Mouse (Mus musculus) limb, embryonic 14.5 days (tissue): ENCODE measurements at regions not wholly inside any gene's neighbourhood (a gene's known extent, or its start where the extent isn't known, plus 50 kb on each side); places are given as distances from the start of the nearest gene placed in this dataset.

Experiments
- ATAC-seq: fragments of 200-750 bp; cut with Nextera tagmentation; 2 replicates; pipeline ENCODE4 v1.8.0; 2017; ENCODE audit warnings: low read depth, moderate number of reproducible peaks, moderate TSS enrichment; ENCODE audit not compliant: low FRiP score
- DNase-seq: peaks from one replicate; pipeline ENCODE4 v3.0.0-alpha.2; 2015; ENCODE audit warnings: low spot score
- H3K27ac ChIP-seq: fragments of 300-500 bp; sonication (generic); replicated peaks from 2 replicates; pipeline ENCODE4 v1.5.1; 2014; ENCODE audit warnings: low read depth, mild to moderate bottlenecking, low read length, moderate library complexity, mixed read lengths
- H3K27me3 ChIP-seq: fragments of 300-500 bp; sonication (generic); 2 replicates; pipeline ENCODE4 v1.6.1; 2014; ENCODE audit warnings: low read length, mixed read lengths; ENCODE audit not compliant: control insufficient read depth, insufficient read depth
- H3K36me3 ChIP-seq: fragments of 300-500 bp; sonication (generic); 2 replicates; pipeline ENCODE4 v1.6.1; 2014; ENCODE audit warnings: mild to moderate bottlenecking, low read length, moderate library complexity, mixed read lengths; ENCODE audit not compliant: control insufficient read depth, insufficient read depth
- H3K4me1 ChIP-seq: fragments of 300-500 bp; sonication (generic); 2 replicates; pipeline ENCODE4 v1.6.1; 2014; ENCODE audit warnings: antibody characterized with exemption, low read length, mixed read lengths; ENCODE audit not compliant: control insufficient read depth, insufficient read depth
- H3K4me2 ChIP-seq: fragments of 300-500 bp; sonication (generic); replicated peaks from 2 replicates; pipeline ENCODE4 v1.6.1; 2014; ENCODE audit warnings: low read depth, mild to moderate bottlenecking, low read length, moderate library complexity; ENCODE audit not compliant: severe bottlenecking
- H3K4me3 ChIP-seq: fragments of 300-500 bp; sonication (generic); replicated peaks from 2 replicates; pipeline ENCODE4 v1.5.1; 2014; ENCODE audit warnings: low read length
- H3K9ac ChIP-seq: fragments of 300-500 bp; sonication (generic); 2 replicates; pipeline ENCODE4 v1.6.1; 2014; ENCODE audit warnings: mild to moderate bottlenecking, low read depth, low read length, moderate library complexity; ENCODE audit not compliant: severe bottlenecking
- H3K9me3 ChIP-seq: fragments of 300-500 bp; sonication (generic); 2 replicates; pipeline ENCODE4 v1.6.1; 2016; ENCODE audit warnings: low read length; ENCODE audit not compliant: control insufficient read depth
- POLR2A ChIP-seq: fragments of 200-500 bp; IDR thresholded peaks from 2 replicates; pipeline ENCODE4 v1.8.0; 2012; ENCODE audit warnings: inconsistent platforms, mild to moderate bottlenecking, moderate library complexity, borderline replicate concordance; ENCODE audit not compliant: insufficient read depth, insufficient read length; ENCODE audit errors: extremely low read depth
- WGBS: fragments of 180-500 bp; shearing (Covaris S2); extraction: QIAGEN DNeasy Blood & Tissue Kit; methylation state at CpG from one replicate; pipeline ENCODE4 v1.1.7; 2014; 5-methylcytosine and 5-hydroxymethylcytosine counted together

GRCm38 (mm10) chr2:9754153-9754552, 126.9 kb upstream of the 4930412O13Rik start:
- no peaks in the 10 kb centered on the region for H3K4me1 ChIP-seq
- H3K9ac ChIP-seq, result no peak overlapping the region
- ATAC-seq (no peak), DNase-seq (no peak)
- no peak overlapping the region for H3K4me2 ChIP-seq
- H3K36me3 ChIP-seq, result no peaks in the 10 kb centered on the region
- H3K4me3 ChIP-seq, result no peak overlapping the region
- WGBS, result 24% methylated on average over 6 of the region's 6 CpGs
- no peak overlapping the region for H3K27ac ChIP-seq
- TF ChIP-seq POLR2A, result no peak
- no peaks in the 10 kb centered on the region for H3K9me3 ChIP-seq
- no peaks in the 10 kb centered on the region for H3K27me3 ChIP-seq

GRCm38 (mm10) chr2:9757770-9758420, 123.2 kb upstream of the 4930412O13Rik start:
- 85% methylated on average over 5 of the region's 5 CpGs for WGBS
- no peaks in the 10 kb centered on the region for H3K36me3 ChIP-seq
- no peak overlapping the region for H3K27ac ChIP-seq
- TF ChIP-seq POLR2A, result no peak
- no peak overlapping the region for H3K4me2 ChIP-seq
- no peaks in the 10 kb centered on the region for H3K27me3 ChIP-seq
- no peak overlapping the region for H3K9ac ChIP-seq
- H3K4me3 ChIP-seq, result no peak overlapping the region
- ATAC-seq (no peak), DNase-seq (no peak)
- no peaks in the 10 kb centered on the region for H3K4me1 ChIP-seq
- no peaks in the 10 kb centered on the region for H3K9me3 ChIP-seq

- no peak for TF ChIP-seq POLR2A
- Histone ChIP-seq H3K9ac (no peak overlapping the region), H3K36me3 (no peaks in the 10 kb centered on the region), H3K4me1 (no peaks in the 10 kb centered on the region), H3K4me2 (no peak overlapping the region), H3K27me3 (no peaks in the 10 kb centered on the region), H3K9me3 (no peaks in the 10 kb centered on the region), H3K27ac (no peak overlapping the region), H3K4me3 (no peak overlapping the region)
- 87% methylated on average over 7 of the region's 7 CpGs for WGBS
- ATAC-seq (no peak), DNase-seq (no peak)
Observed at GRCm38 (mm10) chr2:9758983-9759382, 122.1 kb upstream of the 4930412O13Rik start.

GRCm38 (mm10) chr2:9759389-9760104, 121.5 kb upstream of the 4930412O13Rik start:
- Histone ChIP-seq H3K4me2 (no peak overlapping the region), H3K9ac (no peak overlapping the region), H3K36me3 (no peaks in the 10 kb centered on the region), H3K9me3 (no peaks in the 10 kb centered on the region), H3K27ac (no peak overlapping the region), H3K4me1 (no peaks in the 10 kb centered on the region), H3K4me3 (no peak overlapping the region), H3K27me3 (no peaks in the 10 kb centered on the region)
- 81% methylated on average over 7 of the region's 7 CpGs for WGBS
- TF ChIP-seq POLR2A, result no peak
- ATAC-seq (no peak), DNase-seq (no peak)

- no peak overlapping the region for H3K4me3 ChIP-seq
- TF ChIP-seq POLR2A, result no peak
- WGBS, result 67% methylated on average over 2 of the region's 2 CpGs
- H3K27me3 ChIP-seq, result no peaks in the 10 kb centered on the region
- H3K36me3 ChIP-seq, result no peaks in the 10 kb centered on the region
- H3K9ac ChIP-seq, result no peak overlapping the region
- no peaks in the 10 kb centered on the region for H3K4me1 ChIP-seq
- no peaks in the 10 kb centered on the region for H3K9me3 ChIP-seq
- no peak for DNase-seq
- no peak overlapping the region for H3K4me2 ChIP-seq
- no peak overlapping the region for H3K27ac ChIP-seq
- ATAC-seq, result no peak
Observed at GRCm38 (mm10) chr2:9780159-9780558, 100.9 kb upstream of the 4930412O13Rik start.

GRCm38 (mm10) chr2:9782698-9783097, 98.4 kb upstream of the 4930412O13Rik start:
- no peak for ATAC-seq
- H3K4me1 ChIP-seq, result no peaks in the 10 kb centered on the region
- no peaks in the 10 kb centered on the region for H3K36me3 ChIP-seq
- H3K9ac ChIP-seq, result no peak overlapping the region
- 66% methylated on average over 3 of the region's 3 CpGs for WGBS
- no peaks in the 10 kb centered on the region for H3K27me3 ChIP-seq
- no peak overlapping the region for H3K4me3 ChIP-seq
- no peak for TF ChIP-seq POLR2A
- no peaks in the 10 kb centered on the region for H3K9me3 ChIP-seq
- H3K27ac ChIP-seq, result no peak overlapping the region
- DNase-seq, result no peak
- H3K4me2 ChIP-seq, result no peak overlapping the region
